Mouse (Mus musculus) right cerebral cortex, postnatal 4 days (tissue): ENCODE measurements at regions not wholly inside any gene's neighbourhood (a gene's known extent, or its start where the extent isn't known, plus 50 kb on each side); places are given as distances from the start of the nearest gene placed in this dataset.

Source experiments
- DNase-seq: peaks from one replicate; pipeline ENCODE4 v3.0.0-alpha.2; 2022

- no peak for DNase-seq
Observed at GRCm38 (mm10) chr6:138956461-138957072, 298.2 kb upstream of the Igbp1b start.

- DNase-seq: no peak
Observed at GRCm38 (mm10) chr6:138950888-138951287, 292.5 kb upstream of the Igbp1b start.

DNA sequence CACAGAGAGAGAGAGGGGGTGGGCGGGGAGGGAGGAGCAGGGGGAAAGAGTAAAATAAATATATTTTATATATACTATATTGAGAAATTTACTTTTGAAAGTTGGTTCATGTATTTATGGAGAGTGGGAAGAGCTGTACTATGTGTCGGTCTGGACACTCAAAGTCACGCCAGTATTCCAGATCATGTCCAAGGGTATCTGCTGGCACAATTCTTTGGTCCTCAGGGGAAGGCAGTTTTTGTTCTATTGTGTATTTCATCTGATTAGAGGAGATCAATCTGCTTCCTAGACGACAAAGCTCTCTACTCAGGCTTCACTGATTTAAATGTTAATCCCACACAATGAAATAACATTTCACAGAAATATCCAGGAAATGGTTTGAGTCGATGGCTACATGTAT is 288.3 kb upstream of the Igbp1b start:
- no peak for DNase-seq

DNA sequence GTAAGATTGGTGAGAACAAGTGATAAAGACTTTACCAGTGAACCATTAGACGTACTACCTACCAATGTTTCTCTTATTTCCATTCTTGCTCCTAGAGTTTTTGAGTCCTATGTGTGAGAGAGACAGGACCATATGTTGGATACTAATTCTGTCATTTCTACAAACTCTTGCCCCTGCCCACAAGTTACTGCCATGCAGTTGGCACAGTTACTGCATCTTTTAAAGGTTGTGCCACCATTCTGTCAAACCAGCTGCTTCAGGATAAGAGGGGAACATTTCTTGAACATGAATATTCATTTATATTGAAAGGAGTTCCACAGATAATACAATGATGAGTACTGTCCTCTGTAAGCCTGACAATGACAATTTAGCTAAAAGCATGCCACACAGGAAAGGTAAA is 287.1 kb upstream of the Igbp1b start:
- no peak for DNase-seq

- no peak for DNase-seq
Observed at GRCm38 (mm10) chr6:138920161-138920560, 261.8 kb upstream of the Igbp1b start.

- DNase-seq: no peak
Observed at GRCm38 (mm10) chr6:138919531-138919930, 261.2 kb upstream of the Igbp1b start.

DNA sequence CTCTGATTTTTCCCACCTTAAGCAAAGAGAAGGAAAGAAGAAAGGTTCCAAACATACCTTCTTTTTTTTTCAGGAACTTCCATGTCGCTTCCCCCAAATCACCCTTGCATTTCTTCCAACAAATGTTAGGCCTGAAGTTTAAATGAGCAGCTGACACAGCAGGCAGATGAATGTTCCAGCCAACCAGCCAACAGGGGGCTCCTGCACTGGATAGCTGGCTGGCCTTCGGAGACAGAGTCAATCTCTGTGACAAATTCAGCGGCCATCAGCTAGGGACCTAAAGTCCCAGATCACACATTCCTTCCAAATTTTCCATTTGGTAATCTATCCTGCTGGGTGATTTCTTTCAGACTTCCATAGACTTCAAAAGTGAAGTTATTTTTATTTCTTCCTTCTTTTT is 256.6 kb upstream of the Igbp1b start:
- no peak for DNase-seq

DNA sequence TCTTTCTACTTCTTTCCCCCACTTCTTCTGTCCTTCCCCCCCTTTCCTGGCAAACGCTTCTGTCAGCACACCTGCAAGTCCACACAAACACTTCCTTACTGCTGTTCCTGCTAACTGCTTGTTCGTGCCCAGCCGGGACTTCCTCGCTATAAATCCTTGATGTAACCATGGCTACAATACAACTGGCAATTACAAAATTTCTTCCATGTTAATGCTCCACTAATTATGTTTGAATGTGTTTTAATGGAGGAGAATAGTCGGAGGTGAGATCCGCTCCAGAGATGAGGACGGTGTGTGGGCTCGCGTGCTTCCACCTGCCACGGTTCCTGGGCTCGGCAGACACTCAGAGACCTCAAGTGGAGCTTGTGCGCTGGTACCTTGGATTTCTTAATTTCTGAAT is 215.3 kb upstream of the Igbp1b start:
- DNase-seq: peak; percentile 4

- DNase-seq: no peak
Observed at GRCm38 (mm10) chr6:138872495-138873415, 214.4 kb upstream of the Igbp1b start.

DNA sequence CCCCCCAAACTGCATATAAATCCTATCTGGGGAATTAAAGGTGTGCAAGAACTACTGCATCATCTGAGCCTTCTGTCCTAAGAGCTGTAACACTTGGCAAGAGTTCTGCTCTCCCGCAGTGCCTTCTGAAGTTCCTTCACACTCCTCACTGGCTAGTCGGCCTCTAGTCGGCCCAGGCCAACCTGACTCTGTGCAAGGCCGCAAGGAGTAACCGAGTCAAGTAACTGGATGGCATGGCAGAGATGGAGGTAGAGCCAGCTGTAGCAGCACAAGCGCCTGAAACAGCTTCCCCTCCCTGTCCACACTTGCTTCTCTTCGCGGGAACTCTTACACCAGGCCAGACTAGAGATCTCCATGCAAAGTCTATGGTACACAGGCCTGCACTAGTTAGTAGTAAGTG is 179.7 kb upstream of the Igbp1b start:
- DNase-seq: no peak

- DNase-seq: no peak
Observed at GRCm38 (mm10) chr6:138834876-138835275, 176.5 kb upstream of the Igbp1b start.

GRCm38 (mm10) chr6:138801835-138802234 is 143.5 kb upstream of the Igbp1b start:
- DNase-seq: no peak

GRCm38 (mm10) chr6:138800836-138801740 is 142.7 kb upstream of the Igbp1b start:
- peak; percentile 19 for DNase-seq

DNA sequence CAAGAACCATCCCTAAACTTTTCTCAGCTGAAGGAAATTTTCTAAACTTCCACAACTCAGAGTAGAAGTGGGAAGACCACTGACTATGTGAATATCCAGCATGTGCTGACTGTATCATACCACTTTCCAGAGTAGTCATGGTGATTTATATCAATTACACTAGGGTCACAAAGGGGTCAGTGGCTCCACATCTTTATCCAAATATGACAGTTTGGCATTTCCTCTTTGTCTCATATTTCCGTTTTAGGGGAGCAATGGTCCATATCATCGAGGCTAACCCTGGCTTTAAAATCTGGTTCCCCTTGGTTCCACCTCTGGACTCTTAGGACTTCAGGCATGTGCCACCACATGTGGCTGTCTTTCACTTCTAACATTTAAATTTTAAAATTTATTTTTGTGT is 136.4 kb upstream of the Igbp1b start:
- DNase-seq: no peak

DNA sequence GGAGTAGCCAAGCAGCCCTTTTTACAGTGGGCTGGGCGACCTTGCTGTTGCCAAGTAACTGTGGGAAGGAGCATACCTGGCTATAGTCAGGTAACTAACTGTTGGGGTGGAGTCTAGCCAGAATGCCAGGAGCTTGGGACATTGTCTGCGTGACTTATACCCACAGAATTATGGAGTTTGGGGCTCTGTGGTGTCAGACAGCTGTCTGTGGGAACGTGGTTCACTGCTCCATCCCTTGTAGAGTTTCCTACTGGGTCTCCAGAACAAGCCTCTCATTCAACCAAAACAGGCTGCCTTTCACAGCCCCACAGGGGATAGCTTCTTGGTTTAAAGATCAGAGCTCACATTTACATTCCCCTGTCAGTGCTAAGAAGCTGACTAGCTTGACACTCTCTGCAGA is 134.5 kb upstream of the Igbp1b start:
- DNase-seq: no peak

- no peak for DNase-seq
Observed at GRCm38 (mm10) chr6:138782907-138783306, 124.6 kb upstream of the Igbp1b start.

GRCm38 (mm10) chr6:138782470-138782869 is 124.1 kb upstream of the Igbp1b start:
- DNase-seq: no peak

- no peak for DNase-seq
Observed at GRCm38 (mm10) chr6:138761991-138762390, 103.6 kb upstream of the Igbp1b start.

DNA sequence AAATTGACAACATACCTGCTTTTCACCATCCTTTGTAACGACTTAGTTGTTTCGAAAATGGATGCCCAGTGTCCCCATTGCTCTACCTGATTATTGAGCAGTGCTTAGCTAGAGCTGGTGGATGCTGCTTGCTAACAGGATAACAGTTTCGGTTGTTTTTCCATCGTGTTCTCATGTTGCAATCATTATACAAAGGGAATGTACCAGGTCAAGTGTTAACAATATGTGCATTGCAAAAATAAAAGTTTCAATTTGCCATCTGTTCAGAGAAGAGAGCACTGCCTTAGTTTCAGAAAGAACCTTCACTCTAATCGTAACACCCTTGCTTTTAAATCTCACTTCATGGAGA is 96.6 kb upstream of the Igbp1b start:
- no peak for DNase-seq

DNA sequence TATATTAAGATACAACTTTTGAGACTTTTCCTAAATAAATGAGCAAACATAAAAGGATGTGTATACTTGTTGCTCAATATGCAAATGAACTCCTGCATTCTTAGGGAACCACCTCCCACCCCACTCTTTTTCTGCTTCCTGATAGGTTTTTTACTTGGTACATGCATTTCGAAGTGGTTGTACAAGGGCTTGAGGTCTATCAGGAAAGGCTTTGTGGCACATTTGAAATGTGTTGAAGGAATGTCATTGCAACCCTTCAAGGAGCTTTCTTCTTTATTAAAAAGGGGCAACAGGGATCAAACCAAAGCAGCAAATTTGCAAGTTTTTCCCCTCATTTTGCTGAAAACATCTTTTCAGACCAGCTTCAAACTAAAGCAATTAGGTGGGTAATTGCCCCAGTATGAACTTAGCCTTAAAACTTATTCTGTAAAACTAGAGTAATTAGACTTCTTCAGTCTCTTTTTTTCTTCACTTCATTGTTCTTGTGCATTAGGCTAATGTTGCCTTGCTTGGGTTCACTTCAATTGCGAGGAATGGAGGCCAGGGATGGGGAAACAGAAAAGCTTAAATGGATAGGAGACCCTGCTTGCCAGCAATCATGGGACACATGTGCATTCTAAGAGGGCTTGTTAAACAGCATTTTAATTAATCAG is 96.1 kb upstream of the Igbp1b start:
- no peak for DNase-seq

DNA sequence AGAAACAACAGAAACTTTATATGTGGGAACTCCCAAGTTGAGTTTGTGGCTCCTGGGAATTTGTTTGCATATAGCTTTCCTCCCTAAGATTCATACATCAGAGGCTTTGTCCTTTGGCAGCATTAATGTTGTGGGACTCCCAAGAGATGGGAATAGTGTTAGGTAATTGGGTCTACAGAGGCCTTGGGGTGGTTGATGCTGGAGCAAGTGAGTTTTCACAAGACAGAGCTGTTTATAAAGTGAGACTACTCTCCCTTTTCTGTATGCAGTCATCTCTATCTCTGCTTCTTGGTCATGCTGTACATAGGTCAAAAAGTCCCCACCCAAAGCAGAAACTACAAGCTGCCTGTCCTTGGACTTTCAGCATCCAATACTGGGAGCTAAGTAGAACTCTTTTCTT is 59.4 kb upstream of the Igbp1b start:
- DNase-seq: no peak
